22 mouse cellular contexts compared by ENCODE assay signal in the genomic region with DNA sequence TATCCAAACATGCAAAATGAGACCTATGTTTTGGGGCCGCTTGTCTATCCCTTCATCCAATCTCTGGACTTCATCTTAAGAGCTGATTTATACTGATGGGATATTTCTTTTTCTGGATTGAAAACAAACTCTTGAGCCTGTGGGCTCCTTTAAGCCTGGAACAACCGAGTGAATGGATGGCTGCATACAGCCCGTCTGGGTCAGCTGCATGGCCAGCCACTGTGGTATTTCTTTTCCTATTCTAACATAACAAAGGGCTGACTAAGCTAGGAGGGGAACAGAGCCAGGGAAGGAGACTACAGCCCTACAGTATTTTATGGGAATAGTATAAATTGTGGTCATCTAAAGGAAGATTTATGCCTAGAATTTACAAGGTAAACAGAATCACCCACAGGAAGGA.
DNase-seq lines count a peak whose midpoint lies in the region; ATAC-seq and TF ChIP-seq lines count a peak whose summit lies in the region.
"Had no signal": no experiment of that assay in that cellular context is flagged by ENCODE, and none has a peak within 500 bp of the region (broad histone marks: within the 10 kb centered on the region; RNA-seq: fewer than 3 reads in every experiment).

No protein-coding gene starts in this region.

- no peak for DNase-seq in kidney, postnatal 36 days
- peak; percentile 89 for DNase-seq in 3T3-L1 (ENCODE audit: low read depth, low spot score)
- DNase-seq in Patski (ENCODE audit: low read depth, low spot score): peak; percentile 66
- no peak for DNase-seq in ovary, adult 18-20 months (ENCODE audit: low spot score)
- DNase-seq: adrenal gland, adult 8-10 months; B cell, adult 2 months; cerebellum, adult 11 months; cerebellum, adult 8-10 months; cerebellum, postnatal 14 days; embryo, embryonic 11 days; gastrocnemius, postnatal 10 days; heart, postnatal 4 days had no signal

- CTCF ChIA-PET in Patski (lab: Charles Lee): interaction anchor here (1.2 to 2.5 kb wide), 5 partner anchors 12 to 383 kb away, joined by 3 to 10 read pairs (median 4); no protein-coding TSS in a partner anchor

- TF ChIP-seq POLR2A in myocyte (IDR thresholded peaks at IDR 0.05; ENCODE audit: insufficient read length, low read depth): no peak

- peaks cover 10% of the 10 kb centered on the region for H3K36me3 ChIP-seq in kidney, embryonic 15.5 days
- no peaks in the 10 kb centered on the region for H3K36me3 ChIP-seq in myocyte (ENCODE audit: control insufficient read depth, insufficient read depth)
- H3K36me3 ChIP-seq: forebrain, embryonic 12.5 days; hindbrain, embryonic 12.5 days had no signal

- in situ Hi-C loops in Patski (cut with MboI; ENCODE audit: low pct_unique_long_range_greater_than_20kb): loop anchor here (10.0 kb wide), 2 partner anchors 296 to 386 kb away; no protein-coding TSS in a partner anchor

- no peak overlapping the region for H3K27ac ChIP-seq in kidney, embryonic 15.5 days
- H3K27ac ChIP-seq: embryonic facial prominence, embryonic 15.5 days; forebrain, embryonic 12.5 days; heart, embryonic 13.5 days; hindbrain, embryonic 12.5 days had no signal

- TF ChIP-seq CTCF in Patski (IDR thresholded peaks at IDR 0.05): no peak

- ATAC-seq in kidney, embryonic 15.5 days (replicated peaks; ENCODE audit: low FRiP score): 0 out of 2 replicates have a peak, but pooled peaks have one; percentile 58
- ATAC-seq in Patski: peak; percentile 92
- no peak for ATAC-seq in CD4-positive, CD25-positive, alpha-beta regulatory T cell, adult 4 months
- ATAC-seq: forebrain, embryonic 16.5 days; hindbrain, embryonic 16.5 days; inflammation-experienced regulatory T-cells, adult 6 months had no signal

- no peaks in the 10 kb centered on the region; the same call in 1 of the 2 replicates for H3K9me3 ChIP-seq in kidney, embryonic 15.5 days (replicated peaks)
- H3K9me3 ChIP-seq: embryonic facial prominence, embryonic 15.5 days; forebrain, embryonic 12.5 days; heart, embryonic 13.5 days; hindbrain, embryonic 12.5 days had no signal

- POLR2A ChIA-PET in Patski (lab: Charles Lee): no interaction called here

- H3K4me1 ChIP-seq in kidney, embryonic 15.5 days: 0 out of 2 replicates have a peak, but pooled peaks cover 3% of the 10 kb centered on the region
- H3K4me1 ChIP-seq: embryonic facial prominence, embryonic 15.5 days; forebrain, embryonic 12.5 days; hindbrain, embryonic 12.5 days had no signal

- H3ac ChIP-seq in myocyte (ENCODE audit: control insufficient read depth, insufficient read length): no peak overlapping the region

- H3K9ac ChIP-seq in kidney, embryonic 15.5 days: no peak overlapping the region
- H3K9ac ChIP-seq: embryonic facial prominence, embryonic 15.5 days; forebrain, embryonic 12.5 days; heart, embryonic 13.5 days; hindbrain, embryonic 12.5 days had no signal

- H3K79me2 ChIP-seq in myocyte (ENCODE audit: control insufficient read depth, insufficient read depth): no peaks in the 10 kb centered on the region

- no peaks in the 10 kb centered on the region for H3K27me3 ChIP-seq in kidney, embryonic 15.5 days
- peaks cover 3% of the 10 kb centered on the region for H3K27me3 ChIP-seq in Patski
- H3K27me3 ChIP-seq in myocyte (ENCODE audit: control insufficient read depth, insufficient read depth, insufficient read length): no peaks in the 10 kb centered on the region
- H3K27me3 ChIP-seq: embryonic facial prominence, embryonic 15.5 days; heart, embryonic 13.5 days; hindbrain, embryonic 12.5 days had no signal

- H3K4me3 ChIP-seq in kidney, embryonic 15.5 days (replicated peaks): no peak overlapping the region
- no peak overlapping the region for H3K4me3 ChIP-seq in myocyte
- H3K4me3 ChIP-seq: embryonic facial prominence, embryonic 15.5 days; forebrain, embryonic 12.5 days; heart, embryonic 13.5 days; hindbrain, embryonic 12.5 days had no signal

- H3K4me2 ChIP-seq in kidney, embryonic 15.5 days: no peak overlapping the region
- peak overlapping the region; percentile 33 for H3K4me2 ChIP-seq in myocyte (ENCODE audit: low read depth)
- H3K4me2 ChIP-seq: embryonic facial prominence, embryonic 15.5 days; forebrain, embryonic 12.5 days; heart, embryonic 13.5 days; hindbrain, embryonic 12.5 days had no signal

- 32% methylated on average over 3 of the region's 3 CpGs for WGBS in kidney, embryonic 15.5 days

TF ChIP-seq in myocyte, 11 proteins besides CTCF, POLR2A, EP300 and RAD21:
- TF ChIP-seq E2F4 (IDR thresholded peaks at IDR 0.05; ENCODE audit: insufficient read depth) (no peak), MAX (IDR thresholded peaks at IDR 0.05; ENCODE audit: low read depth) (no peak), SRF (IDR thresholded peaks at IDR 0.05; ENCODE audit: control insufficient read depth, insufficient read length, low read depth) (no peak), CEBPB (IDR thresholded peaks at IDR 0.05; ENCODE audit: insufficient read depth, poor library complexity, severe bottlenecking) (no peak), MYOD1 (IDR thresholded peaks at IDR 0.05; ENCODE audit: control insufficient read depth in 1 of 3, insufficient read length in 2 of 3, low read depth in 2 of 3) (no peak), USF1 (IDR thresholded peaks at IDR 0.05; ENCODE audit: low read depth) (no peak), POLR2AphosphoS2 (IDR thresholded peaks at IDR 0.05; ENCODE audit: insufficient read length, low read depth) (no peak), TCF12 (IDR thresholded peaks at IDR 0.05; ENCODE audit: insufficient read depth, poor library complexity, severe bottlenecking) (no peak), MYOG (IDR thresholded peaks at IDR 0.05; ENCODE audit: control insufficient read depth in 1 of 3, insufficient read depth in 1 of 3, insufficient read length in 2 of 3, low read depth in 2 of 3) (no peak), TCF3 (IDR thresholded peaks at IDR 0.05; ENCODE audit: insufficient read length, low read depth) (no peak), REST (IDR thresholded peaks at IDR 0.05; ENCODE audit: insufficient read depth, insufficient read length) (no peak)

Comparison
In these comparisons a context has a peak if more than half of its experiments do, and no peak if none do; other contexts are left out.
1. DNase-seq: peak in 3T3-L1 (single experiment) and Patski (single experiment); none in kidney, postnatal 36 days (0 of 2) and ovary, adult 18-20 months (single experiment).